Mouse (Mus musculus) midbrain, embryonic 16.5 days (tissue): ENCODE measurements around the gene Tagln3. TPM values are rescaled to one million over a fixed set of nuclear protein-coding genes. Genes with fewer than 3 reads are reported as not detected.
A peak's percentile ranks its signal among the peaks of the same experiment; 100 is the strongest.

ENCODE experiments used
- ATAC-seq: fragments of 200-750 bp; cut with Nextera tagmentation; 2 replicates; pipeline ENCODE4 v1.8.0; 2017; ENCODE audit warnings: moderate TSS enrichment
- H3K27ac ChIP-seq: fragments of 300-500 bp; sonication (generic); 2 replicates; pipeline ENCODE4 v1.5.1; 2014; ENCODE audit warnings: mild to moderate bottlenecking, low read length, mixed read lengths
- H3K27me3 ChIP-seq: fragments of 300-500 bp; sonication (generic); 2 replicates; pipeline ENCODE4 v1.6.1; 2014; ENCODE audit warnings: low read depth, low read length, mixed read lengths; ENCODE audit not compliant: control insufficient read depth, insufficient read depth
- H3K36me3 ChIP-seq: fragments of 300-500 bp; sonication (generic); 2 replicates; pipeline ENCODE4 v1.6.1; 2014; ENCODE audit warnings: mild to moderate bottlenecking, low read length, moderate library complexity, mixed read lengths; ENCODE audit not compliant: control insufficient read depth, insufficient read depth
- H3K4me1 ChIP-seq: fragments of 300-500 bp; sonication (generic); 2 replicates; pipeline ENCODE4 v1.6.1; 2014; ENCODE audit warnings: mild to moderate bottlenecking, low read length, mixed read lengths; ENCODE audit not compliant: control insufficient read depth, insufficient read depth
- H3K4me2 ChIP-seq: fragments of 300-500 bp; sonication (generic); 2 replicates; pipeline ENCODE4 v1.6.1; 2014; ENCODE audit warnings: mild to moderate bottlenecking, low read length, mixed read lengths
- H3K4me3 ChIP-seq: fragments of 300-500 bp; sonication (generic); 2 replicates; pipeline ENCODE4 v1.5.1; 2014; ENCODE audit warnings: low read depth, mild to moderate bottlenecking, low read length, moderate library complexity, mixed read lengths
- H3K9ac ChIP-seq: fragments of 300-500 bp; sonication (generic); 2 replicates; pipeline ENCODE4 v1.6.1; 2014; ENCODE audit warnings: low read depth, low read length, mixed read lengths
- H3K9me3 ChIP-seq: fragments of 300-500 bp; sonication (generic); replicated peaks from 2 replicates; pipeline ENCODE4 v1.6.1; 2014; ENCODE audit warnings: mild to moderate bottlenecking, low read length, mixed read lengths; ENCODE audit not compliant: control insufficient read depth, poor library complexity, severe bottlenecking
- WGBS: fragments of 180-500 bp; shearing (Covaris S2); extraction: QIAGEN DNeasy Blood & Tissue Kit; methylation state at CpG from one replicate; pipeline ENCODE4 v1.1.7; 2014; 5-methylcytosine and 5-hydroxymethylcytosine counted together
- polyA plus RNA-seq: library from polyadenylated mRNA; unstranded; fragments of >200 nt; fragmentation: Nextera tagmentation; extraction: Ambion mirVana; gene quantifications from 2 replicates; pipeline ENCODE4 v1.2.1, GENCODE M21; 2015

Gene Tagln3
- polyA plus RNA-seq, 1 experiment from 2014 or later = 337 TPM

DNA sequence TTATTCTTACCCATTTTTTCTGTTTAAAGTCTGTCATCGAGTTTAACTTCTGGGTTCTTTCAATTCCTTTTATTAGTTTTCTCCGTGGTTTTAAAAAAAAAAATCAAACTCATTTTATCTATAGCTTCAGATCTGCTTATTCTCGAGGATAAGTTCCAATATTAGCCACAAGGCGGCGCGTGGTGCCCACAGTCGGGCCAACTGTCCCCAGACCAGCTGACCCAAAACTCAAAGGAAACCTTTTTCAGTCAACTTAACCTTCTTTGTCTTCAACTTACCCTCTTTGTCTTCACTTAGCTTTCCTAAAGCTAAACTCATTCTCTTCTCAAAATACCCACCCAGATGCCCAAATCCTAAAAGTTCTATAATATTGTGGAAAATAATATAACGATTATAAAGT is 39.6 kb downstream of the Tagln3 start:
- Histone ChIP-seq H3K36me3 (no peaks in the 10 kb centered on the region), H3K9me3 (no peaks in the 10 kb centered on the region), H3K27me3 (no peaks in the 10 kb centered on the region), H3K4me3 (no peak overlapping the region), H3K4me2 (no peak overlapping the region), H3K9ac (no peak overlapping the region), H3K27ac (no peak overlapping the region), H3K4me1 (no peaks in the 10 kb centered on the region)
- 0 out of 2 replicates have a peak, but pooled peaks have one; percentile 47 for ATAC-seq
- 12% methylated on average over 8 of the region's 8 CpGs for WGBS

DNA sequence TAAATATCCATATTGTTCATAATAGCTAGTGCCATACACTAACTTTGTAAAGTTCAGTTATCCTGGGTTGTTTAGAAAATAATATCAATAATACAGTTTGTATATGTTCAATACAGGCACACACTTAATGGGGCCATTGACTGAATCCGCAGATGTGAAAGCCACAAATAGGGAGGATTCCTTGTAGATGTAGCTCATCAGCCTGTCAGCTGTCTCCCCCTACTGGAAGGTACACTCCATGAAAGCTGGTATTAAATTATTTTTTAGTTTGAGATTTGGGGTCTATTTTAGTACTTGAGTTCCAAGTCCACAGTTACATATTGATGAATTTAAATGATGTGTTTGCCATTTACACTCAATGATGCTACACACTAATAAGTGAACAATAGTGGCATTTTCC is 47.9 kb downstream of the Tagln3 start:
- Histone ChIP-seq H3K9ac (no peak overlapping the region), H3K27me3 (no peaks in the 10 kb centered on the region), H3K27ac (no peak overlapping the region), H3K4me1 (no peaks in the 10 kb centered on the region), H3K4me3 (no peak overlapping the region), H3K9me3 (no peaks in the 10 kb centered on the region), H3K36me3 (no peaks in the 10 kb centered on the region), H3K4me2 (no peak overlapping the region)
- 0 out of 2 replicates have a peak, but pooled peaks have one; percentile 54 for ATAC-seq
- 46% methylated on average over 1 of the region's 1 CpGs for WGBS

DNA sequence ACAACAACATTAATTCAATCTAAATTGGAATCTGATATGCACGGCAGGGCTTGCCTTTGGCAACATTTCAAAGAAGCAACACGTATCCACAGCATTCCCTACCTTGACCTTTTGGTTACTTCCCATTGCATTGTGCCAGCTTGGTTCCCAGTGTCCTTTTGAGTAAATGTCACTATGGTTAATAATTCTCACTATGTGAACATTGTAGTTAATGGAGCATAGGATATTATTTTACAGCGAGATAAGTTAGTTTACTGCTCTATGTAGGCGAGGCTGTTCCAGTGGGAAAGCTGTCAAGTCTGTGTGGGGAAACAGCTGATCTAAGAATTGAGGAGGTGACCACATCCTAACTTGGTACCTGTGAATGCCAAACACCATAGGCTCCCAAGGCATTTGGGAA is 54.4 kb downstream of the Tagln3 start:
- Histone ChIP-seq H3K9me3 (no peaks in the 10 kb centered on the region), H3K27ac (no peak overlapping the region), H3K4me1 (no peaks in the 10 kb centered on the region), H3K27me3 (no peaks in the 10 kb centered on the region), H3K36me3 (no peaks in the 10 kb centered on the region), H3K9ac (no peak overlapping the region), H3K4me3 (no peak overlapping the region), H3K4me2 (no peak overlapping the region)
- no peak for ATAC-seq
- WGBS = 70% methylated on average over 4 of the region's 4 CpGs

DNA sequence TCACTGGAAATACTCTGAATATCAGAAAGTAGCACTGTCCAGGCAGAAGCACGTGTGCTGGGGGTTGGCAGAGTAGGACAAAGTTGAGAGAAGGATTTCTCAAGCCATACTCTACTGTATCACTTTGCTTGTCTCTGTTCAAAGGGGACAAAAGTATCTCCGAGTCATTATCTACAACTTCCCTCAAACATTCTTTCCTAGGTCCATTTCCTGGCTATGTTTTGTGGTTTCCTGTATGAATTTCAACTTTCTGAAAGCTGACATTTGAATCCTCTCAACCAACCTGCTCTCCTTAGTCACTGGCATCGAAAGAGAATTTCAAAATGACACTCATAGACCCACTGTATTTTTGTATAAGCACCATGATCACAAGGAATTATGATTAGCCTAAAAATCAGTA is 56.2 kb downstream of the Tagln3 start:
- Histone ChIP-seq H3K27ac (no peak overlapping the region), H3K4me1 (no peaks in the 10 kb centered on the region), H3K4me3 (no peak overlapping the region), H3K36me3 (no peaks in the 10 kb centered on the region), H3K27me3 (no peaks in the 10 kb centered on the region), H3K9me3 (no peaks in the 10 kb centered on the region), H3K4me2 (no peak overlapping the region), H3K9ac (no peak overlapping the region)
- WGBS = 72% methylated on average over 3 of the region's 3 CpGs
- ATAC-seq = no peak

DNA sequence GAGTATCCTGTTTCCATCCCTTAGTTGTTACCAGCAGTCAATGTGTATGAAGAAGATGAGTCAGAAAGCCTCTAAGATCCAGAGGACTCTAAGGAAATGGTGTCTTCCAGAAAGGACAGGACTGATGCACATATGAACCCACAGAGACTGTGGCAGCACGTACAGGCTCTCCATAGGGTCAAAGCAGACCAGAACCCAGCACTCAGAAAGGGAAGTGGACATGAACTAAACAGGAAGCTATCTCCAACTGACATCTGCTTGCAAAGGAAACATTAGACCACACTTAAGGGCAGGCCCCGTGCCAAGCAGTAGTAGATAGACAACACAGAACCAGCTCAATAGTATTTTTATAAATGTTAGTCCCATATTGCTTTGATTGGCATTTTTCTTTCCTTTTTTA is 58.3 kb downstream of the Tagln3 start:
- Histone ChIP-seq H3K4me2 (no peak overlapping the region), H3K36me3 (no peaks in the 10 kb centered on the region), H3K27ac (no peak overlapping the region), H3K9ac (no peak overlapping the region), H3K4me3 (no peak overlapping the region), H3K9me3 (no peaks in the 10 kb centered on the region), H3K27me3 (no peaks in the 10 kb centered on the region), H3K4me1 (no peaks in the 10 kb centered on the region)
- WGBS = 88% methylated on average over 2 of the region's 2 CpGs
- no peak for ATAC-seq

DNA sequence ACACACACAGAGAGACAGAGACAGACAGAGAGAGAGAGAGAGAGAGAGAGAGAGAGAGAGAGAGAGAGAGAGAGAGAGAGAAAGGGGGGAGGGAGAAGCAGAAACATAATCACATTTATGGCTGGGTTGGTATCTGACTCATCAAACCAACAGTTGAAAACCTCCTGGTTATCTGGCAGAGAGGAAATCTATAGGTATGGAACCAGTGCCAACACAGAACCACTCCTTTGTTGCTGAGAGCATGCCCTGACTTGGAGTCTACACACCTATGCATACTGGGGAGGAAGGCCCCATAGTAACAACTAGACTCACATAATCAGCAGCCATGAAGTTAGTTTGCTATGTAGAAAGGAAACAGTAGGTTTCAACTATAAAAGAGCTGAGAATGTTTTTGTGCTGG is 62.0 kb downstream of the Tagln3 start:
- Histone ChIP-seq H3K9ac (no peak overlapping the region), H3K9me3 (no peaks in the 10 kb centered on the region), H3K4me1 (no peaks in the 10 kb centered on the region), H3K36me3 (no peaks in the 10 kb centered on the region), H3K4me2 (no peak overlapping the region), H3K27me3 (no peaks in the 10 kb centered on the region), H3K27ac (no peak overlapping the region), H3K4me3 (no peak overlapping the region)
- ATAC-seq = no peak

Other genes starting within 250 kb of the Tagln3 start
- gene Gm609, start 231.6 kb downstream of the Tagln3 start, polyA plus RNA-seq = not detected in 2 replicates
- not detected in 2 replicates for gene Gm17783, start 192.6 kb downstream of the Tagln3 start, polyA plus RNA-seq
- gene Slc9c1, start 189.3 kb downstream of the Tagln3 start, polyA plus RNA-seq = not detected in 2 replicates
- not detected in 2 replicates for gene Gcsam, start 114.2 kb downstream of the Tagln3 start, polyA plus RNA-seq
- gene BC016579, start 70.5 kb downstream of the Tagln3 start, polyA plus RNA-seq = not detected in 2 replicates
- gene Tmprss7, start 30.9 kb downstream of the Tagln3 start, polyA plus RNA-seq = 0.75 and 0.93 TPM in 2 replicates
- 42.3 and 42.6 TPM in 2 replicates for gene Abhd10, start 18.3 kb upstream of the Tagln3 start, polyA plus RNA-seq
- gene Phldb2, start 229.0 kb upstream of the Tagln3 start, polyA plus RNA-seq = 6.6 and 6.9 TPM in 2 replicates